Mouse (Mus musculus): Measurements from ENCODE around the gene Sirt4. TPM values are rescaled to one million over a fixed set of nuclear protein-coding genes. Genes with fewer than 3 reads are reported as not detected.
A peak's percentile ranks its signal among the peaks of the same experiment; 100 is the strongest.
"Not testable (repeated sequence)": the region's sequence is repeated elsewhere in the genome, so short reads cannot be mapped to it uniquely, and the experiment has no call there.

The Sirt4 gene
- 10 to 100 TPM; 31.1 to 34.0 TPM for total RNA-seq (2021)

- DNase-seq (ENCODE audit: low spot score in 2 of 2), result peak; percentile 89 to 96
- intact Hi-C loops (cut with DNase I), result no loop called here
These were observed at the start of gene Sirt4 for GRCm38 (mm10) chr5:115483947-115484920. Sirt4 (minus strand) TSS chr5:115484725.

GRCm38 (mm10) chr5:115531671-115532270 is 47.2 kb upstream of the Sirt4 start:
- intact Hi-C loops (cut with DNase I), result no loop called here
- DNase-seq (ENCODE audit: low spot score in 2 of 2), result peak in 1 of 2 experiments; percentile 83

GRCm38 (mm10) chr5:115530447-115530809 is 45.9 kb upstream of the Sirt4 start:
- intact Hi-C loops (cut with DNase I), result no loop called here
- DNase-seq (ENCODE audit: low spot score in 2 of 2), result peak in 1 of 2 experiments; percentile 45

GRCm38 (mm10) chr5:115529742-115530446 is 45.4 kb upstream of the Sirt4 start:
- no peak for DNase-seq (ENCODE audit: low spot score in 2 of 2)
- intact Hi-C loops (cut with DNase I), result no loop called here

GRCm38 (mm10) chr5:115529364-115529741 is 44.8 kb upstream of the Sirt4 start:
- intact Hi-C loops (cut with DNase I), result no loop called here
- DNase-seq (ENCODE audit: low spot score in 2 of 2), result no peak

- intact Hi-C loops (cut with DNase I), result no loop called here
- no peak for DNase-seq (ENCODE audit: low spot score in 2 of 2)
These were observed 43.6 kb upstream of the Sirt4 start for GRCm38 (mm10) chr5:115528128-115528527.

- intact Hi-C loops (cut with DNase I), result no loop called here
- DNase-seq (ENCODE audit: low spot score in 2 of 2), result no peak
These were observed 42.1 kb upstream of the Sirt4 start for GRCm38 (mm10) chr5:115526456-115527202.

GRCm38 (mm10) chr5:115525943-115526342 is 41.4 kb upstream of the Sirt4 start:
- no peak for DNase-seq (ENCODE audit: low spot score in 2 of 2)
- intact Hi-C loops (cut with DNase I), result no loop called here

GRCm38 (mm10) chr5:115525416-115525815 is 40.9 kb upstream of the Sirt4 start:
- intact Hi-C loops (cut with DNase I), result no loop called here
- no peak for DNase-seq (ENCODE audit: low spot score in 2 of 2)

- intact Hi-C loops (cut with DNase I), result no loop called here
- DNase-seq (ENCODE audit: low spot score in 2 of 2), result no peak
These were observed 39.9 kb upstream of the Sirt4 start for GRCm38 (mm10) chr5:115524471-115524870.

GRCm38 (mm10) chr5:115523971-115524370 is 39.4 kb upstream of the Sirt4 start:
- DNase-seq (ENCODE audit: low spot score in 2 of 2), result no peak
- intact Hi-C loops (cut with DNase I), result no loop called here

- intact Hi-C loops (cut with DNase I), result no loop called here
- DNase-seq (ENCODE audit: low spot score in 2 of 2), result no peak
These were observed 38.5 kb upstream of the Sirt4 start for GRCm38 (mm10) chr5:115522981-115523499.

GRCm38 (mm10) chr5:115522531-115522930 is 38.0 kb upstream of the Sirt4 start:
- intact Hi-C loops (cut with DNase I), result no loop called here
- no peak for DNase-seq (ENCODE audit: low spot score in 2 of 2)

- DNase-seq (ENCODE audit: low spot score in 2 of 2), result no peak
- intact Hi-C loops (cut with DNase I), result no loop called here
These were observed 37.3 kb upstream of the Sirt4 start for GRCm38 (mm10) chr5:115521553-115522461.

GRCm38 (mm10) chr5:115520325-115520869 is 35.9 kb upstream of the Sirt4 start:
- intact Hi-C loops (cut with DNase I), result no loop called here
- peak in 1 of 2 experiments; percentile 20 for DNase-seq (ENCODE audit: low spot score in 2 of 2)

- DNase-seq (ENCODE audit: low spot score in 2 of 2); intact Hi-C loops (cut with DNase I): not testable (repeated sequence)
These were observed 33.7 kb upstream of the Sirt4 start for GRCm38 (mm10) chr5:115518214-115518613.

GRCm38 (mm10) chr5:115517501-115517900 is 33.0 kb upstream of the Sirt4 start:
- intact Hi-C loops (cut with DNase I), result no loop called here
- DNase-seq (ENCODE audit: low spot score in 2 of 2), result no peak

GRCm38 (mm10) chr5:115516908-115517307 is 32.4 kb upstream of the Sirt4 start:
- intact Hi-C loops (cut with DNase I), result no loop called here
- no peak for DNase-seq (ENCODE audit: low spot score in 2 of 2)
